Mouse (Mus musculus) CD4-positive, CD25-positive, alpha-beta regulatory T cell, adult 4 months (primary cell): Measurements from ENCODE around the gene Vkorc1l1. TPM values are rescaled to one million over a fixed set of nuclear protein-coding genes. Genes with fewer than 3 reads are reported as not detected.
A peak's percentile ranks its signal among the peaks of the same experiment; 100 is the strongest.
"Not testable (repeated sequence)": the region's sequence is repeated elsewhere in the genome, so short reads cannot be mapped to it uniquely, and the experiment has no call there.

Experiments
- ATAC-seq: one replicate; pipeline ENCODE4 v1.8.0; 2017
- polyA plus RNA-seq, 2 experiments: library from polyadenylated mRNA; unstranded; fragments of 100-300 nt; shearing (Covaris generic); gene quantifications; one replicate each; pipeline ENCODE4 v1.2.1; 2017

Vkorc1l1 gene
- polyA plus RNA-seq, 2 experiments from 2014 or later = 5.0 to 6.2 TPM

- ATAC-seq = not testable (repeated sequence)
These were observed 536 bp downstream of the Vkorc1l1 start for GRCm38 (mm10) chr5:129942073-129942939.

GRCm38 (mm10) chr5:129943402-129943801 lies 1.6 kb downstream of the Vkorc1l1 start:
- ATAC-seq = no peak

GRCm38 (mm10) chr5:129947528-129948033 lies 5.8 kb downstream of the Vkorc1l1 start:
- no peak for ATAC-seq

- ATAC-seq = no peak
These were observed 10.4 kb downstream of the Vkorc1l1 start for GRCm38 (mm10) chr5:129952143-129952542.

- no peak for ATAC-seq
These were observed 12.9 kb downstream of the Vkorc1l1 start for GRCm38 (mm10) chr5:129954473-129955254.

GRCm38 (mm10) chr5:129955792-129956191 lies 14.0 kb downstream of the Vkorc1l1 start:
- no peak for ATAC-seq

GRCm38 (mm10) chr5:129963224-129963623 lies 21.5 kb downstream of the Vkorc1l1 start:
- ATAC-seq = no peak

GRCm38 (mm10) chr5:129966448-129966847 lies 24.7 kb downstream of the Vkorc1l1 start:
- ATAC-seq = no peak

GRCm38 (mm10) chr5:129968417-129968816 lies 26.6 kb downstream of the Vkorc1l1 start:
- ATAC-seq = no peak

- no peak for ATAC-seq
These were observed 29.7 kb downstream of the Vkorc1l1 start for GRCm38 (mm10) chr5:129971491-129971890.

GRCm38 (mm10) chr5:129974354-129974753 lies 32.6 kb downstream of the Vkorc1l1 start:
- no peak for ATAC-seq

GRCm38 (mm10) chr5:129974866-129975311 lies 33.1 kb downstream of the Vkorc1l1 start:
- ATAC-seq = no peak

- no peak for ATAC-seq
These were observed 36.0 kb downstream of the Vkorc1l1 start for GRCm38 (mm10) chr5:129977768-129978167.

- no peak for ATAC-seq
These were observed 36.8 kb downstream of the Vkorc1l1 start for GRCm38 (mm10) chr5:129978608-129979007.

- no peak for ATAC-seq
These were observed 38.4 kb downstream of the Vkorc1l1 start for GRCm38 (mm10) chr5:129980216-129980615.

GRCm38 (mm10) chr5:129989376-129989775 lies 47.6 kb downstream of the Vkorc1l1 start:
- no peak for ATAC-seq

- ATAC-seq = no peak
These were observed 50.1 kb downstream of the Vkorc1l1 start for GRCm38 (mm10) chr5:129991898-129992297.

GRCm38 (mm10) chr5:129993374-129993773 lies 51.6 kb downstream of the Vkorc1l1 start:
- ATAC-seq = no peak

GRCm38 (mm10) chr5:129994989-129995388 lies 53.2 kb downstream of the Vkorc1l1 start:
- no peak for ATAC-seq

GRCm38 (mm10) chr5:129997700-129998099 lies 55.9 kb downstream of the Vkorc1l1 start:
- ATAC-seq = no peak

- peak; percentile 57 for ATAC-seq
These were observed 57.3 kb downstream of the Vkorc1l1 start for GRCm38 (mm10) chr5:129999097-129999496.

GRCm38 (mm10) chr5:130000735-130001134 lies 59.0 kb downstream of the Vkorc1l1 start:
- no peak for ATAC-seq

GRCm38 (mm10) chr5:130001356-130001987 lies 59.7 kb downstream of the Vkorc1l1 start:
- ATAC-seq = no peak
